Mouse (Mus musculus): Measurements from ENCODE around the gene Orc5.

The Orc5 gene

GRCm38 (mm10) chr5:22550033-22550551 lies at the start of gene Orc5:
Gene Orc5 (minus strand): TSS chr5:22550429.
- DNase-seq (ENCODE audit: low read depth, low spot score): peak; percentile 80

GRCm38 (mm10) chr5:22596981-22597380 lies 46.8 kb upstream of the Orc5 start:
- DNase-seq (ENCODE audit: low read depth, low spot score): no peak

- DNase-seq (ENCODE audit: low read depth, low spot score): no peak
These were observed 39.2 kb upstream of the Orc5 start for GRCm38 (mm10) chr5:22589370-22589966.

- no peak for DNase-seq (ENCODE audit: low read depth, low spot score)
These were observed 37.3 kb upstream of the Orc5 start for GRCm38 (mm10) chr5:22587492-22587891.

- DNase-seq (ENCODE audit: low read depth, low spot score): no peak
These were observed 34.3 kb upstream of the Orc5 start for GRCm38 (mm10) chr5:22584556-22584955.

- no peak for DNase-seq (ENCODE audit: low read depth, low spot score)
These were observed 27.8 kb upstream of the Orc5 start for GRCm38 (mm10) chr5:22578011-22578410.

- no peak for DNase-seq (ENCODE audit: low read depth, low spot score)
These were observed 24.5 kb upstream of the Orc5 start for GRCm38 (mm10) chr5:22574751-22575150.

GRCm38 (mm10) chr5:22574161-22574560 lies 23.9 kb upstream of the Orc5 start:
- DNase-seq (ENCODE audit: low read depth, low spot score): no peak

GRCm38 (mm10) chr5:22573696-22574095 lies 23.5 kb upstream of the Orc5 start:
- no peak for DNase-seq (ENCODE audit: low read depth, low spot score)

GRCm38 (mm10) chr5:22572881-22573280 lies 22.7 kb upstream of the Orc5 start:
- no peak for DNase-seq (ENCODE audit: low read depth, low spot score)

GRCm38 (mm10) chr5:22572456-22572855 lies 22.2 kb upstream of the Orc5 start:
- DNase-seq (ENCODE audit: low read depth, low spot score): no peak

- no peak for DNase-seq (ENCODE audit: low read depth, low spot score)
These were observed 15.5 kb upstream of the Orc5 start for GRCm38 (mm10) chr5:22565708-22566107.

GRCm38 (mm10) chr5:22559801-22560200 lies 9.6 kb upstream of the Orc5 start:
- DNase-seq (ENCODE audit: low read depth, low spot score): no peak

- no peak for DNase-seq (ENCODE audit: low read depth, low spot score)
These were observed 7.4 kb upstream of the Orc5 start for GRCm38 (mm10) chr5:22557491-22558113.

- DNase-seq (ENCODE audit: low read depth, low spot score): no peak
These were observed 6.5 kb upstream of the Orc5 start for GRCm38 (mm10) chr5:22556713-22557112.

- no peak for DNase-seq (ENCODE audit: low read depth, low spot score)
These were observed 2.1 kb upstream of the Orc5 start for GRCm38 (mm10) chr5:22552233-22552765.

- DNase-seq (ENCODE audit: low read depth, low spot score): no peak
These were observed 730 bp downstream of the Orc5 start for GRCm38 (mm10) chr5:22549366-22550032.

- DNase-seq (ENCODE audit: low read depth, low spot score): no peak
These were observed 1.6 kb downstream of the Orc5 start for GRCm38 (mm10) chr5:22548556-22549161.

- DNase-seq (ENCODE audit: low read depth, low spot score): no peak
These were observed 3.7 kb downstream of the Orc5 start for GRCm38 (mm10) chr5:22546536-22546935.

- no peak for DNase-seq (ENCODE audit: low read depth, low spot score)
These were observed 4.9 kb downstream of the Orc5 start for GRCm38 (mm10) chr5:22545305-22545704.

GRCm38 (mm10) chr5:22542676-22543075 lies 7.6 kb downstream of the Orc5 start:
- DNase-seq (ENCODE audit: low read depth, low spot score): no peak

GRCm38 (mm10) chr5:22538996-22539600 lies 11.1 kb downstream of the Orc5 start:
- no peak for DNase-seq (ENCODE audit: low read depth, low spot score)

Data from brain, embryonic 18.5 days (tissue).